8 mouse cellular contexts compared by ENCODE assay signal in the genomic region with DNA sequence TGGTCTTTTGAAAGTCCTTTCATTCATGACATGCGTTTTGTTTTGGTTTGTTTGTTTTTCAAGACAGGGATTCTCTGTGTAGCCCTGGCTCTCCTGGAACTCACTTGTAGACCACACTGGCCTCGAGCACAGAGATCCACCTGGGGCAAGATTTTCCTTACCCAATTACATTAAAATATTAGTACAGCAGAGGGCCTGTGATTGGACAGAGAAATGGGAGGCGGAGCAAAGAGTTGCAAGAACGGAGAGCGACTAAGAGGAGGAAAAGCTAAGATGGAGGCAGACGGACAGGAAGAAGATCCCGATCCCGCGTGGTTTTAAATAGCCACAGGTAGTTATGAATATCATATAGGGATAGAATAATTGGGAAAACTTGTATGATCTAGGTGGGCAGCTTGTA. TPM values are rescaled to one million over a fixed set of nuclear protein-coding genes. Genes with fewer than 3 reads are reported as not detected.
DNase-seq lines count a peak whose midpoint lies in the region; ATAC-seq and TF ChIP-seq lines count a peak whose summit lies in the region.

No protein-coding gene starts in this region.

- no peaks in the 10 kb centered on the region for H3K27me3 ChIP-seq in kidney, postnatal 0 days (ENCODE audit: insufficient read depth, low read length)
- H3K27me3 ChIP-seq in hindbrain, embryonic 12.5 days = no peaks in the 10 kb centered on the region

- H3K36me3 ChIP-seq in kidney, postnatal 0 days (ENCODE audit: insufficient read depth, low read length) = no peaks in the 10 kb centered on the region
- no peaks in the 10 kb centered on the region for H3K36me3 ChIP-seq in hindbrain, embryonic 12.5 days

- H3K9me3 ChIP-seq in kidney, postnatal 0 days (replicated peaks; ENCODE audit: low read length) = no peaks in the 10 kb centered on the region
- H3K9me3 ChIP-seq in hindbrain, embryonic 12.5 days (replicated peaks) = no peaks in the 10 kb centered on the region

- H3K4me3 ChIP-seq in lung, adult 2 months (replicated peaks; ENCODE audit: extremely low read depth, low read depth, low read length) = no peak overlapping the region
- no peak overlapping the region for H3K4me3 ChIP-seq in kidney, postnatal 0 days (replicated peaks; ENCODE audit: low read depth, low read length)
- H3K4me3 ChIP-seq in hindbrain, embryonic 12.5 days = no peak overlapping the region

- peak; percentile 20 to 47 for DNase-seq in lung, adult 18-20 months
- DNase-seq in lung, adult 2 months = no peak
- DNase-seq in kidney, postnatal 0 days (ENCODE audit: low spot score) = peak; percentile 24
- no peak for DNase-seq in right cerebral cortex, adult 18-20 months
- no peak for DNase-seq in frontal cortex, adult 2 months (ENCODE audit: extremely low spot score in 1 of 2, low spot score in 1 of 2)

- no peak for TF ChIP-seq POLR2A in lung, adult 2 months (IDR thresholded peaks at IDR 0.05; ENCODE audit: borderline replicate concordance, extremely low read depth, low read depth, low read length)

- ATAC-seq in erythroblast, adult 5-6 weeks (replicated peaks; ENCODE audit: low FRiP score, poor library complexity, severe bottlenecking) = peak; percentile 84
- ATAC-seq in kidney, postnatal 0 days (replicated peaks; ENCODE audit: low FRiP score, low read depth) = no peak
- 0 out of 2 replicates have a peak, but pooled peaks have one; percentile 50 for ATAC-seq in monocyte, adult 5-6 weeks (replicated peaks; ENCODE audit: insufficient number of reproducible peaks, low FRiP score, low TSS enrichment, poor library complexity, severe bottlenecking)
- no peak for ATAC-seq in hindbrain, embryonic 12.5 days (ENCODE audit: low FRiP score)

- 52% methylated on average over 9 of the region's 9 CpGs for WGBS in lung, adult 2 months
- 60% methylated on average over 9 of the region's 9 CpGs for WGBS in kidney, postnatal 0 days
- WGBS in hindbrain, embryonic 12.5 days = 56% methylated on average over 9 of the region's 9 CpGs

- no peaks in the 10 kb centered on the region for H3K4me1 ChIP-seq in lung, adult 2 months (ENCODE audit: control insufficient read depth, insufficient read depth, low read length)
- no peaks in the 10 kb centered on the region for H3K4me1 ChIP-seq in kidney, postnatal 0 days (replicated peaks; ENCODE audit: insufficient read depth, low read length)
- H3K4me1 ChIP-seq in hindbrain, embryonic 12.5 days = no peaks in the 10 kb centered on the region

- no peak overlapping the region for H3K27ac ChIP-seq in kidney, postnatal 0 days
- no peak overlapping the region for H3K27ac ChIP-seq in hindbrain, embryonic 12.5 days

- no peak overlapping the region for H3K9ac ChIP-seq in kidney, postnatal 0 days (ENCODE audit: low read depth, low read length)
- H3K9ac ChIP-seq in hindbrain, embryonic 12.5 days = no peak overlapping the region

- no peak overlapping the region for H3K4me2 ChIP-seq in kidney, postnatal 0 days (ENCODE audit: low read length)
- no peak overlapping the region for H3K4me2 ChIP-seq in hindbrain, embryonic 12.5 days (replicated peaks)

- no peak for TF ChIP-seq CTCF in lung, adult 2 months (IDR thresholded peaks at IDR 0.05; ENCODE audit: insufficient read depth, low read length)
- TF ChIP-seq CTCF in kidney, postnatal 0 days (IDR thresholded peaks at IDR 0.05; ENCODE audit: low read depth) = no peak

RNA-seq across cellular contexts. Expression of a gene that starts 5.2 kb away (rescaled TPM):
- 3.2 and 7.3 TPM in 2 replicates for polyA plus RNA-seq in lung, adult 2 months (2012; rRNA removed)
- total RNA-seq in erythroblast, adult 5-6 weeks (2015; ENCODE audit: low replicate concordance) = 15.0 and 33.0 TPM in 2 replicates
- 23.4 and 44.9 TPM in 2 replicates for total RNA-seq in erythroblast, adult 5-6 weeks (2017; ENCODE audit: low replicate concordance)
- 5.2 and 5.9 TPM in 2 replicates for polyA plus RNA-seq in kidney, postnatal 0 days (2015; fragmentation: Nextera tagmentation; extraction: Ambion mirVana)
- total RNA-seq in monocyte, adult 5-6 weeks (2017) = 55.4 to 102 TPM (median 69.7 TPM) in 3 replicates
- polyA plus RNA-seq in hindbrain, embryonic 12.5 days (2016; fragmentation: Nextera tagmentation; extraction: Ambion mirVana) = 22.9 and 23.1 TPM in 2 replicates
- polyA plus RNA-seq in frontal cortex, adult 2 months (2012; rRNA removed) = 47.7 and 49.5 TPM in 2 replicates

Comparison
In these comparisons a context has a peak if more than half of its experiments do, and no peak if none do; other contexts are left out.
1. DNase-seq: peak in lung, adult 18-20 months (2 of 2) and kidney, postnatal 0 days (single experiment); none in lung, adult 2 months (single experiment), right cerebral cortex, adult 18-20 months (single experiment) and frontal cortex, adult 2 months (0 of 2).
2. ATAC-seq: peak in erythroblast, adult 5-6 weeks (single experiment) and monocyte, adult 5-6 weeks (single experiment); none in kidney, postnatal 0 days (single experiment) and hindbrain, embryonic 12.5 days (single experiment).